Mouse (Mus musculus) stomach, embryonic 16.5 days (tissue): Measurements from ENCODE around the gene Ncbp3. TPM values are rescaled to one million over a fixed set of nuclear protein-coding genes. Genes with fewer than 3 reads are reported as not detected.

Source experiments
- ATAC-seq: fragments of 200-750 bp; cut with Nextera tagmentation; 2 replicates; pipeline ENCODE4 v1.8.0; 2017; ENCODE audit warnings: moderate number of reproducible peaks, moderate TSS enrichment; ENCODE audit not compliant: insufficient read depth, low FRiP score
- H3K27ac ChIP-seq: fragments of 300-500 bp; sonication (generic); 2 replicates; pipeline ENCODE4 v1.5.1; 2014; ENCODE audit warnings: low read length
- H3K27me3 ChIP-seq: fragments of 300-500 bp; sonication (generic); 2 replicates; pipeline ENCODE4 v1.6.1; 2014; ENCODE audit warnings: low read length, control low read depth, mixed read lengths; ENCODE audit not compliant: control insufficient read depth, insufficient read depth
- H3K36me3 ChIP-seq: fragments of 300-500 bp; sonication (generic); 2 replicates; pipeline ENCODE4 v1.6.1; 2014; ENCODE audit warnings: low read length; ENCODE audit not compliant: control insufficient read depth, insufficient read depth
- H3K4me1 ChIP-seq: fragments of 300-500 bp; sonication (generic); 2 replicates; pipeline ENCODE4 v1.6.1; 2014; ENCODE audit warnings: low read length, control low read depth, mixed read lengths; ENCODE audit not compliant: control insufficient read depth, insufficient read depth
- H3K4me2 ChIP-seq: fragments of 300-500 bp; sonication (generic); 2 replicates; pipeline ENCODE4 v1.6.1; 2014; ENCODE audit warnings: low read depth, low read length, mixed read lengths
- H3K4me3 ChIP-seq: fragments of 300-500 bp; sonication (generic); replicated peaks from 2 replicates; pipeline ENCODE4 v1.5.1; 2014; ENCODE audit warnings: mild to moderate bottlenecking, low read length
- H3K9ac ChIP-seq: fragments of 300-500 bp; sonication (generic); 2 replicates; pipeline ENCODE4 v1.6.1; 2014; ENCODE audit warnings: low read length
- H3K9me3 ChIP-seq: fragments of 300-500 bp; sonication (generic); replicated peaks from 2 replicates; pipeline ENCODE4 v1.6.1; 2016; ENCODE audit warnings: low read length, control low read depth; ENCODE audit not compliant: control insufficient read depth
- WGBS: fragments of 180-500 bp; shearing (Covaris S2); extraction: QIAGEN DNeasy Blood & Tissue Kit; methylation state at CpG from one replicate; pipeline ENCODE4 v1.1.7; 2014; 5-methylcytosine and 5-hydroxymethylcytosine counted together
- polyA plus RNA-seq: library from polyadenylated mRNA; unstranded; fragments of >200 nt; fragmentation: Nextera tagmentation; extraction: Ambion mirVana; gene quantifications from 2 replicates; pipeline ENCODE4 v1.2.1, GENCODE M21; 2015

Ncbp3 gene
- polyA plus RNA-seq, 1 experiment from 2014 or later, result 10.8 TPM

DNA sequence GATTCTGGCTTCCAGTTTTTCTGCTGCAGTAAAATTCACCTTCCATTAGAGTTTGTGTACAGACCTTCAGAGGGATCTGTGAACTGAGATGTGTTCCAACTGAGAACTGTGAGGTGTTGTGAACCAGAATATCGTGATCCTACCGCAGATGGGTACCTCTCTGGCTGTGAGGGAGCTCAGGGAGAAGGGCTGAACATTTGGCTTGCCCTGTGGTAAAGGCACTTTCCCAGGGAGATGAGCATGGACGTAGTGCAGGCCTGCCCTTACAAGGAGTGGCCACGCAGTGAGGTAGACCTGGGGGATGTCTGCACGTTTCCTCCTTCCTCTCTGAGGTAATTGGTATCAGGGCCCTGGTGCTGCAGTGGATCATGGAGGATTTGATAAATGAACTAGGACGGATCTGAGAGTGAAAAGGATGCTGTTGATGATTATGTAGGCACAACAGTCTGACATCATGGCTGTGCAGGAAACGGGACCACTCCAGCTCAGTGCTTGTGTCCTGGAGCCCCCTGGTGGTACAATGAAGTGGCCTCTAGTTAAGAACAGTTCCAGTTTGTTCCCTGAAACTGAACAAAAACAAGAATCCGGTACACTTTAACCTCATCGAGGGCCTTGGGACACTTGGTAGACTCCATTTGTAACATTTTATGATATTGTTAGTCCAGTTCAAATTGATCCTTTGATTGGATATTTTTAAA lies 8.3 kb upstream of the Ncbp3 start:
- H3K9ac ChIP-seq, result no peak overlapping the region
- no peak overlapping the region for H3K4me2 ChIP-seq
- no peaks in the 10 kb centered on the region for H3K4me1 ChIP-seq
- peak; percentile 63; the same call in 1 of the 2 replicates for ATAC-seq
- no peaks in the 10 kb centered on the region for H3K27me3 ChIP-seq
- no peak overlapping the region for H3K4me3 ChIP-seq
- WGBS, result 56% methylated on average over 9 of the region's 9 CpGs
- H3K9me3 ChIP-seq, result no peaks in the 10 kb centered on the region
- H3K27ac ChIP-seq, result no peak overlapping the region; the same call in 1 of the 2 replicates
- H3K36me3 ChIP-seq, result no peaks in the 10 kb centered on the region; the same call in 1 of the 2 replicates

DNA sequence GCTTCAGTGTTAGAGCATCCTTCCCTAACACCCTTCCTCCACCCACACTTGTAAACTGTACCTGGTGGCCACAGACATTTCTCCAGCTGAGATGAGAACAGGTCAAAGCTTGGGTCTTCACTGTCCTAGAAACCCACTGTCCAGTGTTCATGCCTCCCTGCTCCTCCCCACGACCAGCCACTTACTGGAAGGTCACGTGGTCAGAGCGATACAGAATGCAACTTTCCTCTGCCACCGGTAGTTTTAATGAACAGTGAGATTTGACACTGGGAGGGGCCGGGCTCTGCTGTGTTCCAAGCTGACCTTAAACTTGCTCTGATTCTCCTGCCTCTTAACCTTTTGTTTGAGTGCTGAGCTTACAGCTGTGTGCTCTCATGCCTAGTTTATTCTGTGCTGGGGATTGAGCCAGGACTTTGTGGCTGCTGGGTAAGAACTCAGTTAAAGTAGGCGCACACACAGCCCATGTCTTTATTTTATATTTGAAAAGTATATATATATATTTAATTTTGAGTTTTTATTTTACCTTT lies 3.3 kb upstream of the Ncbp3 start:
- no peak overlapping the region for H3K4me2 ChIP-seq
- H3K4me3 ChIP-seq, result no peak overlapping the region
- 25% methylated on average over 6 of the region's 6 CpGs for WGBS
- H3K27ac ChIP-seq, result no peak overlapping the region
- ATAC-seq, result no peak
- no peaks in the 10 kb centered on the region for H3K9me3 ChIP-seq
- no peak overlapping the region for H3K9ac ChIP-seq
- H3K27me3 ChIP-seq, result no peaks in the 10 kb centered on the region
- peaks cover 10% of the 10 kb centered on the region for H3K4me1 ChIP-seq
- no peaks in the 10 kb centered on the region; the same call in 1 of the 2 replicates for H3K36me3 ChIP-seq

DNA sequence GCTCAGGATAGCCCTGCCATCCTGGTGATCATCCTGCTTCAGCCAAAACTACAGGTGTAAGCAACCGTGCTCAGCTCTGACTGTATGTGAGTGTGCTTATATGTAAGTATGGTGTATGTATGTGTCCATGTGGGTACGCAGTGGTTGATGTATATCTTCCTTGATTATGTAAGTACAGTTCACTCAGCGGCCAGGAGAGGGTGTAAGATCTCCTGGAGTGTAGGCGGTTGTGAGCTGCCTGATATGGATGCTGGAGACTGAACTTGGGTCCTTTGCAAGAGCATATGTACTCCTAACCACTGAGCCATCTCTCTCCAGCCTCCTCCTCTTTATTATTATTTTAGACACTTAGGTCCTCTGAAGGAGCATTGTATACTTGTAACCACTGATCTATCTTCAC lies 2.8 kb upstream of the Ncbp3 start:
- Histone ChIP-seq H3K4me3 (no peak overlapping the region), H3K27ac (no peak overlapping the region), H3K9me3 (no peaks in the 10 kb centered on the region), H3K36me3 (no peaks in the 10 kb centered on the region; the same call in 1 of the 2 replicates), H3K9ac (no peak overlapping the region), H3K4me1 (peaks cover 13% of the 10 kb centered on the region), H3K27me3 (no peaks in the 10 kb centered on the region), H3K4me2 (no peak overlapping the region)
- ATAC-seq, result no peak
- 65% methylated on average over 4 of the region's 4 CpGs for WGBS

DNA sequence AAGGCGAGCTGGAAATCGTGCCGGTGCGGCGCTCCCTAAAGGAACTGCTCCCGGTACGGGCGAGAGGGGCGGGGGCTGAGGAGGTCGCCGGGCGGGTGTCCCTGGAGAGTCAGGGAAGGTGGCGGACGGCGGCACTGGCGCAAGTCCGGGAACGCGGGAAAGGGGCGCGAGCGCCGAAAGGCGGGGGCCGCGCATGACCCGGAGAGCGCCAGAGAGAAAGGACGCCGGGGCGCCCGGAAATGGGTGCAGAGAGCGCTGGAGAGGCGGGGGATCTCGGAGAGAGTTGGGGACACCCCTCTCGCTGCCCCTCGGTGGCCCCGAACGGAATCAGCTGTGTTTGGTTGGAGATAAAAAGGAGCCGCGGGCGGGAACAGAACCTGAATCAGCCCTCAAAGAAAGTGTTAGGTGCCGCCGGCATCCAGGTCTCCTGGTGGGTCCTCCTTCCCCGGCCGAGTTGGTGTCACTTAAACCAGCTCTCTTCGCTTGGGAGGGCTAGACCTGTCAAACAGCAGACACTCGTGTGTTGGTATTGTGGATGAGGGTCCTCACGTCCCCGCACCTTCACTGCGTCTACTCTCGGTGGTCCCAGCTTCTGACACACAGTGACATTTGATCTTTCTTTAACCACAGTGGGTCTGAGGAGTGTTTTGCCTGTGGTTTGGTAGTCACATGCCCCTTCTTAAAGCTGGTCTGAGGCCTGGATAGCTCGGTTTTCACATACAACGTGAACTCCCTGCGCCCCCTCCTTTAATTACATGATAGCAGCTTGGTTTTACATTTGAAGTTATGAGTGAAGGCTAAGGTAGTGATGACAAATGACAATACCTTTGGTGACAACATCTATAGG lies 670 bp downstream of the Ncbp3 start:
- H3K4me1 ChIP-seq, result peaks cover 13% of the 10 kb centered on the region
- H3K4me3 ChIP-seq, result peak overlapping the region; percentile 96
- peak overlapping the region; percentile 98 for H3K9ac ChIP-seq
- H3K36me3 ChIP-seq, result peaks cover 8% of the 10 kb centered on the region; the same call in 1 of the 2 replicates
- peak overlapping the region; percentile 90 for H3K4me2 ChIP-seq
- WGBS, result 1% methylated on average over 55 of the region's 55 CpGs
- no peaks in the 10 kb centered on the region for H3K9me3 ChIP-seq
- H3K27ac ChIP-seq, result peak overlapping the region; percentile 90
- H3K27me3 ChIP-seq, result no peaks in the 10 kb centered on the region
- peak; percentile 61 for ATAC-seq

DNA sequence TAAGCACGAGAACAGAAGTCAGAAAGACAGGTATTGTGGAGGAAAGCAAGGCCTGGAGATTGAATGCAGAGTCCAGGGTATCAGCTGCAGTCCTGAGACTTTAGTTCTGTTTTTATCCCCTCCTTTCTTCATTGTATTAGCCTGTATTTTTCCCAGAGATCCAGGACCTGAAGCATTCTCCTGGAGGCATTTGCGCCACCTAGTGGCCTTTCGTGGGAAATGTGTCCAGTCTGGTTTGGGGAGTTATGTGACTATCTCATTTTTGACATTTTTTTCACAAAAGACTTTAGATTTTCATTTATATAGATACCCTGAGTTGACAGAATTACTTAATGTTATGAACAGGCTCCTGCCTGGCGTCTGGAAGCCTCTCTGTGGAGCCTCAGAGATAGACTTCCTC lies 1.8 kb downstream of the Ncbp3 start:
- Histone ChIP-seq H3K27ac (no peak overlapping the region), H3K4me2 (peak overlapping the region; percentile 90), H3K9ac (peak overlapping the region; percentile 12; the same call in 1 of the 2 replicates), H3K9me3 (no peaks in the 10 kb centered on the region), H3K4me1 (peaks cover 13% of the 10 kb centered on the region), H3K4me3 (peak overlapping the region; percentile 96), H3K27me3 (no peaks in the 10 kb centered on the region), H3K36me3 (peaks cover 8% of the 10 kb centered on the region; the same call in 1 of the 2 replicates)
- WGBS, result 5% methylated on average over 4 of the region's 4 CpGs
- ATAC-seq, result no peak

DNA sequence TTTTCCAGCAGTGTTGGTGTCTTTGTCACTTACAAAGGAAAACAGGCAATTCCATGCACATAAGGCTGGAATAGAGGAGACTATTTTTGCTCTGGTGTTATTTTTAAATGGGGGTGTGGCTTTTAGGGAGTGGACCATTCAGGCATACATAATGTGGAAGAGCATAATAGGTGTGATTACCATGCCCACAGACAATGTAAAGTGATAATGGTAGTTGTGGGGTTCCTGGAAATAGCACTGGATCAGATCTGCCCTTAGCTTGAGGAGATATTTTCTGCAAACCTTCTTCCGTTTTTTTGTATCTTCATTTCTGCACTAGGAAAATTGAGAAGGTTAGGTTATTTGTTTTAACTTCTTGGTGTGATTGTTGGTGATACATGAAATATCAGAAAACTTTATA lies 5.2 kb downstream of the Ncbp3 start:
- Histone ChIP-seq H3K9ac (no peak overlapping the region), H3K27me3 (no peaks in the 10 kb centered on the region), H3K9me3 (no peaks in the 10 kb centered on the region), H3K4me2 (no peak overlapping the region), H3K4me3 (no peak overlapping the region), H3K27ac (no peak overlapping the region), H3K4me1 (peaks cover 13% of the 10 kb centered on the region), H3K36me3 (peaks cover 12% of the 10 kb centered on the region; the same call in 1 of the 2 replicates)
- 91% methylated on average over 1 of the region's 1 CpGs for WGBS
- ATAC-seq, result no peak

DNA sequence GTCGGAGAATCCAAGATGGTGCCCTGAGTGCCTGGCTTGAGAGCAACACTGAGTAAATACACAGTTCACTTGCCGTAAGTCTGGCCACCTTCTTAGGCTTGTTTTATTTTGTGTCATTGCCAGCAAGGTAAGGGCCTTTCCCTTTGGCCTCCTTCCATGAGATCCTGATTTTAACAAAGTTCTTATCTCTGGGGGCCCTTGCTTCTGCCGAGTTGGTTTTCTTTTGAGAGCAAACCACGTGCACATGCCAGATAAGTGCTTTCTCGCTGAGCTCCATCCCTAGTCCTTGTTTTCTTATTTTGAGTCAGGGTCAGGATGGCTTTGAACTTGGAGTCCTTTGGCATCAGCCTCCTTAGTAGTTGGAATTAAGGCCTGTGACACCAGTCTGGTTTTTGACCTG lies 10.1 kb downstream of the Ncbp3 start:
- ATAC-seq, result no peak
- Histone ChIP-seq H3K9me3 (no peaks in the 10 kb centered on the region), H3K27ac (no peak overlapping the region), H3K4me2 (no peak overlapping the region), H3K36me3 (0 out of 2 replicates have a peak, but pooled peaks cover 3% of the 10 kb centered on the region), H3K4me1 (no peaks in the 10 kb centered on the region), H3K9ac (no peak overlapping the region), H3K27me3 (no peaks in the 10 kb centered on the region), H3K4me3 (no peak overlapping the region)
- 72% methylated on average over 5 of the region's 5 CpGs for WGBS

DNA sequence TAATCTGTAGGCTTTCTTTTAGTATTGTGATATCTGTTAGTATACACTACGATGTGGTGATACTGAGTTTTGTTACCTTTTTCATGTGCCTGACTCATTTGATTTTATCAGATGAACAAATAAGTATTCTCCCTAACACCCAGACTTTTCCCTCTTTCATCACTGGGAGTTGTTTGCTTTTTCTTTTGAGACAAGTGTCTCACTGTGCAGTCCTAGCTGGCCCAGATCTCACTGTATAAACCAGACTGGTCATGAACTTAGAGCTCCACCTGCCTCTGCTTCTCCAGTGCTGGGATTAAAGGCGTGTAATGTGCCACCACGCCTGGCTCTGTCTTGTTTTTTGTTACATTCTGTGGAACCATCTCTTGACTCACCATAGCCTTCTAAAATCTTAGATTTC lies 12.0 kb downstream of the Ncbp3 start:
- 71% methylated on average over 3 of the region's 3 CpGs for WGBS
- 0 out of 2 replicates have a peak, but pooled peaks cover 3% of the 10 kb centered on the region for H3K36me3 ChIP-seq
- no peak overlapping the region for H3K27ac ChIP-seq
- no peak overlapping the region for H3K4me3 ChIP-seq
- no peak overlapping the region for H3K4me2 ChIP-seq
- no peak for ATAC-seq
- H3K9me3 ChIP-seq, result no peaks in the 10 kb centered on the region
- H3K9ac ChIP-seq, result no peak overlapping the region
- no peaks in the 10 kb centered on the region for H3K27me3 ChIP-seq
- no peaks in the 10 kb centered on the region for H3K4me1 ChIP-seq

DNA sequence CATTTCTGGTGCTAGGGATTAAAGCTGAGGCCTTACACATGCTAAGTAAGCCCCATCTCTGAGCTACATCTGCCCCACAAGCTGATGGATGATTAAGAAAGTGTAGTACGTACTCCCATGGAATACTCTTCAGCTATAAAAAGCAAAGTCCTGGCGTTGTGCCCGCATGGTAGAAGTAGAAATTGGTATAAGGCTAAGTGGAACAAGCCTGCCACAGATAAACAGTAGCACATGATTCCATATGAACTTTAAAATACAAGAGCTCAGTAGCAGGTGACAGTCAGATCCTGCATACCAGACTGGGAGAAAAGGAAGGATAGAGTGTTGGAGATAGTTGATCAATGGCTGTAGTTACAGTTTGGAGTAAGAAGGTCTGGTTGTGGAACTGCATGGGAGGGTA lies 13.8 kb downstream of the Ncbp3 start:
- no peak for ATAC-seq
- 92% methylated on average over 3 of the region's 3 CpGs for WGBS

More for the DNA sequence above, 13.8 kb downstream of the Ncbp3 start:
- H3K9me3 ChIP-seq, result no peaks in the 10 kb centered on the region
- H3K9ac ChIP-seq, result no peak overlapping the region
- H3K4me1 ChIP-seq, result no peaks in the 10 kb centered on the region
- H3K36me3 ChIP-seq, result 0 out of 2 replicates have a peak, but pooled peaks cover 3% of the 10 kb centered on the region
- no peak overlapping the region for H3K4me2 ChIP-seq
- H3K27me3 ChIP-seq, result no peaks in the 10 kb centered on the region
- H3K4me3 ChIP-seq, result no peak overlapping the region
- H3K27ac ChIP-seq, result no peak overlapping the region
